Mouse (Mus musculus): ENCODE results near the gene Htr2b. TPM values are rescaled to one million over a fixed set of nuclear protein-coding genes. Genes with fewer than 3 reads are reported as not detected.

The Htr2b gene
- total RNA-seq, 4 experiments from 2014 or later = 0.27 to 0.78 (median 0.52) TPM

DNA sequence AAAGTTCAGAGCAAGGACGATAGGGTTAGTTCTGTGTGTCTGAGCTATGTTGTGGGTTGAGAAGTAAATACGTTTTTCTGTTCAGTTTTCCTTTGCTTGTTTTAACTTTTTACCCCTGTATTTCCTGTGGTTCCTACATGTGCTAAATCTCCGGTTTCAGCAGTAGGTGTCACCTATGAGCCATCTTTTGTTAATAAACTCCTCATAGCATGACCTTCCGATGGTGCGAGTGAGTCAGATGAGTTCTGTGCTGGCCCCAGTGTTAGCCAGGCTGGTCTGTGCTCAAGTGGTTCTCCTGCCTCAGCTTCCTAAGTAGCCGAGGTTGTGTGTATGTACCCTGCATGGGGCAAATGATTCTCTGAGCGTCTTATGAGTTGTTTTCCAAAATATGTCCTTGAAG is 17.4 kb downstream of the Htr2b start:
- no peak for DNase-seq (ENCODE audit: low spot score)

DNA sequence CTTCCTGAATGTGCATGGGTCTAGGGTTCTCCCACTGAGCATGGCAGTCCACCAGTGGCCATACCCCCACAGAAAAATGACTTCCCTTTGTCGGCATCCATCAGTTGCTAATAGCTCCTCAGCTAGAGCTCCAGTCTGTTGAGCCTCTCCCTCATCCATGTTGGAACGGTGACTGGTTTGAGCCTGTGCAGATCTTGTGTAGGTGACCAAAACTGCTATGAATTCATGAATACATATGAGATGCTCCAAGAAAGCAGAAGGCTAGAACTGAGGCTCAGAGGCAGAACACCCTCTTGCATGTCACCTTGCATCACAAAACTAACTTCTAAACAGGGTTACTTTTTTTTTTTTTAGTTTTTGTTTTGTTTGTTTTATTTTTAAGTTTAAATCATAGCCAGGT is 35.2 kb downstream of the Htr2b start:
- DNase-seq (ENCODE audit: low spot score) = no peak

DNA sequence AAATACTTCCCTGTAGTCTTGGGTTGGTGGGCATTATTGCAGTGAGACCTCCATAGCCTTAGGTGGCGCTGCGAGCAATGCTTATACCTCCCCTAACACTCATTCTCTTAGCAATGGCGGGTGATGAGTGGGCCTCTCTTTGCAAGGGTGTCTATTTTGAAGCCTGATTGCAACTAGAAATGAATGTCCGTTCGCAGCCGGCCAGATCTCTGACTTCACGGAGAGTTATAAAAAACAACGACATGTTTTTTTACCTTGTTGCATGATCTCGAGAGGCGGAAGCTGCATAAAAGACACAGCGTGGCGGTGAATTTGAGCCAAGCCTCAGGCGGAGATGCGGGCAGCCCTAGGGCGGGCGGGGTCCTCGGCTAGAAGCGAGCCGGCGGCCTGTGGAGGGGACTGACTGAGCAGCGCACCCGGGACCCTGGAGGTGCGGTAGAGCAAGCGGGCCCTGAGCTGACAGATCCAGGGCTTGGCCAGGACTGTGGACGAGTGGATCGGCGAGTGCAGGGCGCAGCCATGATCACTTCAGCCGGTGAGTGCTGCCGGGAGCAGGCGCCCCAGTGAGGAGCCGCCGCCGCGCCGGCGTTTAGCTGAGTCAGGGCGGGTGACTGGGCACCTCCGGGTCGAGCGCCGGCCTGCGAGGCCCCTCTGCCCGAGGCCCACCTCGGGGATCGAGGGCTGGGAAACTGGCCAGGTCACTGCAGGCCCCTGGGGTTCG is 47.3 kb downstream of the Htr2b start, which contains the start of gene Psmd1:
Gene Psmd1, plus strand, starts transcription at position 117 of the 721 bp plus-strand sequence.
- DNase-seq (ENCODE audit: low spot score) = peak; percentile 91

DNA sequence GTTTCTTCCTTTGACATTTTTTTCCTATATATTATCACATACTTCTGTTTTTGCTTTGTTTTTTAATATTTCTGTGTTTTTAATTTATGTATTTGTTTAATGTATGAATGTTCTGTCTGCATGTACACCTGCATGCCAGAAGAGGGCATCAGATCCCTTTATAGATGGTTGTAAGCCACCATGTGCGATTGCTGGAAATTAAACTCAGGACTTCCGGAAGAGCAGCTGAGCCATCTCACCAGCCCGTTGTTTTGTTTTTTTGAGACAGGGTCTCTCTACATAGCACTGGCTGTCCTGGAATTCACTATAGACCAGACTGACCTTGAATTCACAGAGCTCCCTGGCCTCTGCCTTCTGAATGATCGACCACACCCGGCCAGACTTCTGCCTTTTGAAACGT is 49.2 kb downstream of the Htr2b start:
- no peak for DNase-seq (ENCODE audit: low spot score)

DNA sequence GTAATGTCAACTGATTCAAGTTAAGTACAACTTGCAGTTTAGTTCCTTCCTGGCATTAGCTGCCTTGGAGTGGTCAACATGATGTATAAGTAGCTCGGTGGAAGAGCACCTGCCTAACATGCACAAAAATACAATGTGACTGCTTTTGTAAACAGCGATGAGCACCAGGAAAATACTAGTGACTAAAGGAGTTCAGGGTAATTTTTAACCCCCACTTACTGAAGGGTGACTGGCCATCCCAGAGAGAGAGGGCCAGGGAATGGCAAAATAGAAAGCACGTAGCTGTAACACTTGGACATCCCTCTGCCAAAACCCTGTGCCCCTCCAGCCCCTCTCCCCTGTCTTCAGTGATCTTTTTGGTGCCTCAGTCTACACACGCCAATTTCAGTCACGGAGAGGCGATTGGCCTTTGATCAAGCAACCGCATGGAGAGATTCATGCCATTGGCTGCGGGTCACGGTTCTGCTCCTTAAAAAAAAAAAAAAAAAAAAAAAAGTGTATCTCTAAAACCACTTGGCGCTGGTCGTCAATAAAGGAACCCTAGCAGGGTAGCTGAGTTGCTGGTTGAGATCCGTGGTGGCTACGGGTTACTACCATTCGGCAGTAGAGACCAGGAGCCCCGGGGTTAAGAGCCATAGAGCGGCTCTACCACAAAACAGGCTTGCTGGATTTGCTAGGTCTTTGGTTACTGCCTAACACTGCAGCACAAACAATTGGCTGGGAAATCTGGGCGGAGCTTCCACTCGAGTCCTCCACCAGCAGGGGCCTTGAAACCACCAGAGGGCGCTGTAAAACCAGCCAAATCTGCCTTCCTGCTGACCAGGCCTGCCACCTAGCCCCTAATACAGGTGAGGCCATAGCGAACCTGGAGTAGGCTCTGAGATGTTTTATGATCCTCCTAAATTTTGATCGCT is 52.7 kb downstream of the Htr2b start:
- peak; percentile 92 for DNase-seq (ENCODE audit: low spot score)

DNA sequence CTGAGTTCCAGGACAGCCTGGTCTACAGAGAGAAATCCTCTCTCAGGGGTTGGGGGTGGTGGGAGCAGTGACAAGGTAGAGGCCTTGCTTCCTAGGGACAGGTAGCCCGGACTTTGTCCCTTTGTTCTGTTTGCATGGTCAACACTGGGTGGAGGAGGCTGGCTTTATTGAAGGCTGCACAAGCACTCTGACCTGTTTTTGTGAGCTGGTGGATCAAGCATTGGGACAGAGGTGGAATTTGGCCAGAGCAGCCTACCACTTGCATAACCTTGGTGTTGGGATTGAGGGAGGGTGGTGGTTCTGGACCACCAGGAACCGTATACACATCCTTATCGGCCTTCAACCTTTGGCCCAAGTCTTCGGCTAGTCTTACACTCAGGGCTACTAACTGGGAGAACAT is 55.5 kb downstream of the Htr2b start:
- no peak for DNase-seq (ENCODE audit: low spot score)

DNA sequence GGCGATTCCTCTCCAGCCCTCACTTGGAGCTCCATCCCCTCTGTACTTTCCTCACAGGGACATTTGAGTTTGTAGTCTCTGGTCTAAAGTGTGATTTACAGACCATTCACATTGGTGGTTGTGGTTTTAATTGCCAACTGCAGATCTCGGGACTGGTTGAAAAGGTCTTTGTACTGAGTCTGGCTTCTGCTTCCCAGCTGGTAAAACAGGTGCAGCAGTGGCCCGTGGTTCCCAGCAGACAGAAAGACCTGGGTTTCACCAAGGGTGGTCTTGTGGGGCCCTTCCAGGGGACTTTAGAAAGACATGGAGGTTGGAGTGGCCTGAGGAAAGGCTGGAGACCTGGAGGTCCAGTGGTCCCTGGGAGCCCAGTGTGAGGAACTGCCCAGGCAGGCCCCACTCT is 56.8 kb downstream of the Htr2b start:
- no peak for DNase-seq (ENCODE audit: low spot score)

DNA sequence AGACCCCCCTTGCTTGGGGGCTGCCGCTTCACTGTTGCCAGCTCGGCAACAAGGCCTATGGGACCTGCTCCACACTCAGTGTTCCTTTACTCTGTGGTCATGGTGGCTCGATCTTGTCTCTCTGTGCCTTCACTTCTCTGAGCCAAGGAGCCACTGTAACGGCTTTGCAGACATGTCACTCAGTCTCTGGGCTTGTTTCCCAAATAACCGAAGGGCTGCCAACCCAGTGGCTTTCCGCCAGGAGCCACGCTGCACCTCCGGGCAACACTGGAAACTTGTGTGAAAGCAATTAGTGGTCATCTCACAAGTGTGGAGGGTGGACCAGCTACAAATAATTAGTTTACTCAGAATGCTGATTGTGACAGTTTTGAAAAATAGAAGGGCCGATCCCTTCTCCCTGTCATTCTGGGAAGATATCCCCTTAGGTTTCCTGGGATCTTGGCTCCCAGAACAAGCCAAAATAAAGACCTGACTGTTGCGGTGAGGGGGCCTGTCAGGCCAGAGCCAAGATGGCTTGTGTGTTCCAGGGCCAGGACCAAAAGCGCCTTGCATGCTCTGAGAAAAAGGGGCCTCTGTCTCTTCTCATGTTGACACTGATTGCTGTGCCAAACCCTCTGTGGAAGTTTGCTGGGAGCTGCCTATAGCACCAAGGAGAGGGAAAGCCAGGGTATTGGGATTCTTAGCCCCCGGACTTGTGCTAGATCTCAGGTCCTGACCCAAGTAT is 58.4 kb downstream of the Htr2b start:
- DNase-seq (ENCODE audit: low spot score) = peak; percentile 68

Other genes with a start within 250 kb of the Htr2b start
- 10 to 100 TPM; 56.7 to 61.6 (median 58.2) TPM for gene Itm2c, start 217.7 kb downstream of the Htr2b start, total RNA-seq (2022)
- gene 4933407L21Rik, start 183.5 kb downstream of the Htr2b start, total RNA-seq (2022) = not detected
- under 1 TPM in 1 of 4 experiments, not detected in 3; 0.09 TPM for gene Gpr55, start 151.0 kb downstream of the Htr2b start, total RNA-seq (2022)
- not detected for gene Spata3, start 95.2 kb downstream of the Htr2b start, total RNA-seq (2022)
- not detected for gene 2810459M11Rik, start 66.1 kb downstream of the Htr2b start, total RNA-seq (2022)
- gene Psmd1, start 47.6 kb downstream of the Htr2b start, total RNA-seq (2022) = 100 to 1,000 TPM in 3 of 4 experiments, 10 to 100 TPM in 1; 95.7 to 115 (median 109) TPM
- gene Gm21972, start 21.7 kb upstream of the Htr2b start, total RNA-seq (2022) = 1 to 10 TPM in 3 of 4 experiments, under 1 TPM in 1; 0.76 to 2.9 (median 1.4) TPM
- gene Armc9, start 42.8 kb upstream of the Htr2b start, total RNA-seq (2022) = 1 to 10 TPM; 2.4 to 3.5 (median 2.9) TPM
- gene B3gnt7, start 190.9 kb upstream of the Htr2b start, total RNA-seq (2022) = under 1 TPM; 0.38 to 0.81 (median 0.51) TPM
- 100 to 1,000 TPM; 111 to 154 (median 130) TPM for gene Ncl, start 247.4 kb upstream of the Htr2b start, total RNA-seq (2022)